Mouse (Mus musculus) layer of hippocampus, adult 2 months (tissue): Measurements from ENCODE around the gene Cyp26b1. TPM values are rescaled to one million over a fixed set of nuclear protein-coding genes. Genes with fewer than 3 reads are reported as not detected.
"Not testable (repeated sequence)": the region's sequence is repeated elsewhere in the genome, so short reads cannot be mapped to it uniquely, and the experiment has no call there.

Experiments
- DNase-seq, 2 experiments: peaks; one replicate each; pipeline ENCODE4 v3.0.0; 2022; ENCODE audit warnings: low spot score in 2 of 2
- H3K27ac ChIP-seq: fragments of 200-600 bp; 2 replicates; pipeline ENCODE4 v1.8.1; 2022
- H3K4me3 ChIP-seq: fragments of 200-600 bp; 2 replicates; pipeline ENCODE4 v1.8.1; 2022; ENCODE audit warnings: mild to moderate bottlenecking
- CTCF ChIP-seq: fragments of 200-600 bp; conservative IDR thresholded peaks from 2 replicates; pipeline ENCODE4 v1.8.1; 2022; ENCODE audit warnings: antibody characterized with exemption, mild to moderate bottlenecking, moderate library complexity
- long read RNA-seq, 2 experiments: library from polyadenylated mRNA; stranded (forward); transcript quantifications; one replicate each; pipeline ENCODE4 v2.0.0; 2021; ENCODE audit warnings: borderline mapping rate in 2 of 2
- total RNA-seq, 2 experiments: library from RNA; stranded (reverse); gene quantifications; 2 replicates each; pipeline ENCODE4 v1.2.3; 2021

Cyp26b1 gene
- total RNA-seq, result 10 to 100 TPM in 1 of 2 experiments, 1 to 10 TPM in 1; 9.4 to 10.3 TPM
- long read RNA-seq, experiment 1, partial matches to known transcripts, result 0 of 5 reads
- long read RNA-seq, experiment 1, other reads (novel, unspliced or antisense), result 5 of 5 reads
- long read RNA-seq, experiment 2, partial matches to known transcripts, result 1 of 1 reads
- long read RNA-seq, experiment 2, other reads (novel, unspliced or antisense), result 0 of 1 reads

GRCm38 (mm10) chr6:84593693-84594092 is at the start of gene Cyp26b1:
Gene Cyp26b1, minus strand, starts transcription at chr6:84593908.
- TF ChIP-seq CTCF, result no peak
- Histone ChIP-seq H3K27ac (no peak within 1 kb of the TSS), H3K4me3 (no peak within 1 kb of the TSS)
- DNase-seq, result no peak

DNA sequence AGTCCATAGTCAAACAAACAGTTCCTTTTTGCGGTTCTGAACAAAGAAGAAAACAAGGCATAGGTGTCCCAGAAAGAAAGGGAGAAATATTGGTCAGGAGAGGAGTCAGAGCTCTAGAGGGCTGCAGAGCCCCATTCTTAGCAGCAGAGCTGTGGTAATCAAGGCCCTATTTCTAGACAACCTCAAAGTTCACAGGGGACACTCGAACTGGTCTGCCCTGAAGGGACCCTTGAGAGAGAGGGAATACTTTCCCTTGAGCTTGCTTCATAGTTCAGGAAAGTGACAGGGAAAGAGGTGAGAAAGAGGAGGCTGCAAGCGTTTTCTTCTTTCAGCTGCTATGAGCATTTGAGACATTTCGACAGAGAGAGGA is 47.3 kb upstream of the Cyp26b1 start:
- Histone ChIP-seq H3K4me3 (no peak overlapping the region), H3K27ac (no peak overlapping the region)
- TF ChIP-seq CTCF, result no peak
- no peak for DNase-seq

DNA sequence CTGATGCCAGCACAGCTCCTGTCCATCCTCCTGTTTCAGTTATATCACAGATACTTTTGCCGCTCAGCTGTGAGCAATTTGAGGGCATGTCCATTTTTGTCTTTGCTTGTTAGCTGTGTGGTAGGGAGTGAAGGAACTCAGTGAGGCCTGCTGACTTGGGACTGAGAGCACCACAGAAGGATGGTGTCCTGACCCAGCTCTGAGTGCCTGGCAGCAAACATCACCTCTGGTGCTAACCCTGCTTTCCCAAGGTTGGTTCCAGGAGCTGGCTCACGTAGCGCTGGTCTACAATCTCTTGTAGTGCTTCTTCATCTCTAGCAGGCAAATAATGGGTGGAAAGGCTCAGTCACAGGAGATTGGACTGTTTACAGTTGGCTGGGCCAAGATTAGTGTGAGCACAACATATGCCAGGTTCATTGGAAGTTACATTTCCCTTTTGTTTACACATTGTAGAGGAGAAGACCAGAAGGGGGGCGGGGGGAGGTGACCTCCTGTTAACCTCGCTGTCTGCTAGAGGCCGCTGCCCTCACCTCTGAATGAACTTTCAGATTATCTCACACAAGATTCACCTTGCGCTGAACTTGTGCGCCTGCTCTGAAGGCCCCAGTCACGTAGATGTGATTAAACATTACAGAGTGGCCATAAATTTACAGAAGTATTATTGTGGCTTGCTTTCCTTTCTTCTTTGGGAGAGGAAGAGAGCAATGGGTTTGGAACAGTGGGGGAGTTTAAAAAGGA is 46.8 kb upstream of the Cyp26b1 start:
- Histone ChIP-seq H3K4me3 (no peak overlapping the region), H3K27ac (no peak overlapping the region)
- no peak for TF ChIP-seq CTCF
- DNase-seq, result no peak

DNA sequence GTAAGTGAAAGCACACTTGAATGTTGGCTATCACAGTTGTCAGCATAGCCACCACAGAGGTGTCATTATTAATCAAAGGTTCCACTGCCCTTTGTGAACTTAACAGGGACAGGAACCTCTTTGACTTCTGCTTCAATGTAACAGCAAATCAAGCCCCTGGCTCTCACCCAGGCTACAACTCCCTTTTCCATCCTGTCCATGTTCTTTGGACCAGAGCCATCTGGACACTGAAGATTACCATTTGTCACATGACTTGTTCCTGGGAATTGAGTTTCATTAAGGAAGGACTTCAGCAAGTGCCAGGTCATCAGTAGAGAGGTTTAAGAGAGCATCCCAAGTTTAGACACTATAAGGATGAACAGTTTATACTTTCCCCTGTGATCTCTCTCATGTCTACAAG is 44.5 kb upstream of the Cyp26b1 start:
- Histone ChIP-seq H3K4me3 (no peak overlapping the region), H3K27ac (no peak overlapping the region)
- TF ChIP-seq CTCF, result no peak
- no peak for DNase-seq

DNA sequence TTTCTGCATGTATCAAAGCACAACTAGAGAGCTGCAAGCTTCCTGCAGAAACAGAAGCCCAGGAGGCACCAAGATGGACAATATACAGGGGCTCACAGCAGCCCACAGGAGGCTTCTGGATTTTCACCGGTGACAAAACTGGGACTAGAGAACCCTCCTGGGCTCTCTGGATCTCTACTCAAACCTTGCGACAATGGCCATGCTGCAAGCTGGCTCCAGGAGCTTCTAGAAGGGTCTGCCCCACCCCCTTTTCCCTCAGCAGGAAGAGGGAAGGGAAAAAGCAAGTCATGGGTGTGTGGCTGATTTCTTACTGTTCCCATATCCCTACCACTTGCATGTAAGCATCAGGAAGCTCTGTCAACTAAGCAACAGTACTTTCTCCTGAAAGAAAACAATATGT is 37.9 kb upstream of the Cyp26b1 start:
- no peak overlapping the region for H3K27ac ChIP-seq
- no peak overlapping the region for H3K4me3 ChIP-seq
- no peak for DNase-seq
- no peak for TF ChIP-seq CTCF

DNA sequence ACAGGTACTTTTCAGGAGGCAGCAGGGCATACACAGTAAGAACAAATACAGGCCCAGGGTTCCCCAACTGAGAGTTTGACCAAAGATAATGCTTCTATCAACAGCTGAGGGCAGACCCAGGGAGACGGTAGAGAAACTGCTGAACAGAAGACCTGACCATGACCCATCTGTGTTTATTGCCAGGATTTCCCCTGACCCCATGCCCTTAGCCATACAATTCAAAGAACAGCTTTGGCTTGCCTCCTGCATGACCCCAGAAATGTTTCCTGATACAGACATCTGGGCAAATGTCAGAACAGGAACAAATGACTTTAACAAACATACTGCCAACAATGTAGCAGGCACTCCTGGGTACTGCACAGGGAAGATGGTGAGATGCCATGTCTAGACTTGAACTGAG is 36.6 kb upstream of the Cyp26b1 start:
- Histone ChIP-seq H3K27ac (no peak overlapping the region), H3K4me3 (no peak overlapping the region)
- DNase-seq, result no peak
- no peak for TF ChIP-seq CTCF

DNA sequence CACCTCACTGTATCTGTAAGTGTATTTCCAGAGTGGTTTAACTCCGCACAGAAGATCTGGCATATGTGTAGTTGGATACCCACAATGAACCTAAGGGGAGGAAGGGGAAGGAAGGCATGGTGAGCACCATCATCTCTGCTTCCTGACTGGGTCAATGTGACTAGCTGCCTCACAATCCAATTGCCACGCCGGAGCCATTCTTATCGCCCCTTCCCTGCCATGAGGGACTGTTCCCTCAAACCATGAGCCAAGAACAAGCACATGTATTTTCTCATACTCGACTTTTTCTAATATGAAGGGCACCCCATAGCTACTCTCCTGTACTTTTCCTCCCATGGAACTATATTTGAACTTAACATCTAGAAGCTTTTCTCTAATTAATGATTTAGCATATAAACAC is 35.1 kb upstream of the Cyp26b1 start:
- no peak for DNase-seq
- no peak for TF ChIP-seq CTCF
- no peak overlapping the region for H3K4me3 ChIP-seq
- no peak overlapping the region for H3K27ac ChIP-seq

DNA sequence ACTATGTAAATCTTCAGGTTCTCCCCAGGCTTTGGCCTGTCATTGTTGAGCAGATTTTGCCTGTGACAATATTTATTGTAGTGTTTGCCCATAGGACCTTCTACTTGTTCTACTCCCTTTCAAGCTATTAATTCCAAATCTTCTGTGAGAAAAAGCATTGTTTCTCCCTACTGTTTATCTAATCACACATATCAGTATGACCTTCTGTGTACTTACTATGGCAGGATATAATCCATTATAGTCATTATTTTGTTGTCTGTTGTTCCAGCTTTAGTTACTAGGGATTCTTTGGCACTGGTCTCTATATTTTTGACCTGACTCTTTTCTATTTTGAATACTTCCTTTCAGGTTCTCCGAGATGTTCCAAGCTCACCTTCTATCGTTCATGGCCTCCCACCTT is 32.7 kb upstream of the Cyp26b1 start:
- no peak for DNase-seq
- no peak overlapping the region for H3K27ac ChIP-seq
- TF ChIP-seq CTCF, result no peak
- no peak overlapping the region for H3K4me3 ChIP-seq

- Histone ChIP-seq H3K27ac (no peak overlapping the region), H3K4me3 (no peak overlapping the region)
- no peak for TF ChIP-seq CTCF
- no peak for DNase-seq
These were observed 25.5 kb upstream of the Cyp26b1 start for GRCm38 (mm10) chr6:84619166-84619565.

DNA sequence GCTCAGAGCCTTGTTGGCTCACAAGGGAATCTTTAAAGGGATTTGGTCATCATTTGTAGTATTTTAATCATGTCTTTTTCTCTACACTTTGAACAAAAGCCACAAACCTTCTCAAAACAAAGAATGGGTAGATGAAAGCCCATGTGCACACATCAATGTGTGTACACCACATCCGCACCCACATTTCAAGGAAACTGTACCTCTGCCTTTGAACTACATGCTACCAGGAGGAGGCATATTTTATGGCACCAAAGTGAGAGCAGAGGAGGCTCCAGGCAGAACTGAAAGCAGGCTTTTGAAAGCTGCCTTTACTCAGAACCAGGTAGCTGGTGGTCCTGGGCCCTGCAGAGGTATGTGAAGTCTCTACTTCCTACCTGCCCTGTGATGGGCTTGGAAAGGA is 23.3 kb upstream of the Cyp26b1 start:
- no peak overlapping the region for H3K4me3 ChIP-seq
- H3K27ac ChIP-seq, result no peak overlapping the region
- no peak for DNase-seq
- no peak for TF ChIP-seq CTCF

- TF ChIP-seq CTCF, result no peak
- no peak overlapping the region for H3K27ac ChIP-seq
- H3K4me3 ChIP-seq, result no peak overlapping the region
- no peak for DNase-seq
These were observed 22.9 kb upstream of the Cyp26b1 start for GRCm38 (mm10) chr6:84616586-84616985.

- TF ChIP-seq CTCF, result no peak
- DNase-seq, result no peak
- no peak overlapping the region for H3K4me3 ChIP-seq
- H3K27ac ChIP-seq, result no peak overlapping the region
These were observed 19.9 kb upstream of the Cyp26b1 start for GRCm38 (mm10) chr6:84613561-84613960.

DNA sequence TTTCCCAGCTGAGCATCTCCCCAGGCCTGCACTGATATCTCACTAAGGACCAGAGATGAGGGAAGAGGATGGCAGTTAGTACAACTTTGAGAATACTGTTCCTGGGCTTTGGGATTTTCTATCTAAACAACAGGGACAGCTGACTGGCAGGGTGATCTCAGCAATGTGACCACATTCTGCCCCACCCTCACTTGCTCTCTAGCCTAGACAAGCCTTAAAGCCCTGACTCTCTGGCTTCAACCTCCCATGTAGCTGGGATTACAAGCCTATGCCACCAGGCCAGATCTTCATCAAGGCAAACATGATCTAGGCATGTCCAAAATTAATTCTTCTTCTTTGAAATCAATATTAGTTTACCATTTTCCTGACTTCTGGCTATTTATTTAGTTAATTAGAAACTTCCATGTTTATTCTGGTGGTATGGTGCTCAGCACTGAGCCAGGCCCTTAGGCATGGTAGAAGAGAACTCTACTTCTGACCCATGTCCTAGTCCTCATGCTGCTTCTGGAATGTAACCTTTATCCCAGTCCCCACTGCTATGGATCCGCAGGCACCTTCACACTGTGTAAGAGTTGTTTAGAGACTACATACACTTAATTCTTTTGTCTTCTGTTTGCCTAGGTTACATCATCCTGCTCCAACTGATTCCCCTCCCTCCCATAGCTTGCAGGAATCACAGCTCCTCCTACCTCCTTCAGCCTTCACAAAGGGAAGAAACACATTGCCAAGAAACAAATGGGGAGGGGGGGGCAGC is 7.6 kb upstream of the Cyp26b1 start:
- no peak for TF ChIP-seq CTCF
- Histone ChIP-seq H3K27ac (no peak overlapping the region), H3K4me3 (no peak overlapping the region)
- no peak for DNase-seq

- H3K4me3 ChIP-seq, H3K27ac ChIP-seq, DNase-seq: not testable (repeated sequence)
These were observed 5.6 kb upstream of the Cyp26b1 start for GRCm38 (mm10) chr6:84599296-84599695.
